Mouse (Mus musculus): Measurements from ENCODE around the gene Col11a2. TPM values are rescaled to one million over a fixed set of nuclear protein-coding genes. Genes with fewer than 3 reads are reported as not detected.

The Col11a2 gene
- total RNA-seq, 2 experiments from 2014 or later, result 1.1 to 2.2 TPM

DNA sequence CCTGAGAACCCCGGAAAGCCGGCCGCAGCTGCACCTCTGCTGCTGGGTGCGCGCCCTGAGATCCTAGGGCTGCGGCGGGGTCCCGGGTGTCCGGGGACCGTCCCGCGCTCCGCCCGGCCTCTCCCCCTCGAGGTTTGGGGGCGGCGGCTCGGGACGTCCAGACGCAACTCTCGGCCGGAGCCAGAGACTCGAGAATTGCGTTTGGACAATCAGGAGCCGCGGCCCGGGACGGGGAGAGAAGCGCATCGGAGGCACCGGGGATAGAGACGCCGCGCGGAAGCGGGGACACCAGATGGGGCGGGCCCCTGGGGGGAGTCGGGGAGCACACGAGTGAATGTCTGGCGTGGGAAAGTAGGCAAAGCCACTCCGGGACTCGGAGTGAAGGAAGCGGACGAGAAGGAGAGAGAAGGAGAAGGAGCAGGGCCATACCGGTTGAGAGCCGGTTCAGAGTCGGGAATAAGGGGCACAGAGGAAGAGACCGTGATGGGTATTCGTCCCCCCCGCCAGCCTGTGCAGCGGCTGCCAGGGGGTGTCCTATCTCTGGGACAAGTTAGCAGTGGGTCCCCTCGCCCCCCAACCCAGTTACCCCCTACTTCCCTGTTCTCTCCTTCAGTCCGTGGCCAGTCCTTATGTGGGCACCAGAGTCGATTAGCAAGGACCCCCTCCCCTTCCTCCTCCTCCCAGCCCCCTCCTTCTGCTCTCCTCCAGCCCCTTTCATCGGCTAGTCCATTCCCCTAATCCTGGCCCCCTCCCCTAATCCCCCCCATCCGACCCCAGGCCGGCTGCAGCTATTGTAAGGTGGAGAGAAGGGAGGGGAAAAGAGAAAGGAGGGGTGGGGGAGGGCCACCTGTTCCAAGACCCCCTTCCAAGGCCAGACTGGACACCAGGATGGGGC, 14.1 kb upstream of the Col11a2 start:
- intact Hi-C loops (cut with DNase I), result loop anchor here (5.0 kb wide), 1 partner anchor 92 kb away; the partner anchor contains the start of gene H2-DMa
- no peak for DNase-seq (ENCODE audit: low spot score)

DNA sequence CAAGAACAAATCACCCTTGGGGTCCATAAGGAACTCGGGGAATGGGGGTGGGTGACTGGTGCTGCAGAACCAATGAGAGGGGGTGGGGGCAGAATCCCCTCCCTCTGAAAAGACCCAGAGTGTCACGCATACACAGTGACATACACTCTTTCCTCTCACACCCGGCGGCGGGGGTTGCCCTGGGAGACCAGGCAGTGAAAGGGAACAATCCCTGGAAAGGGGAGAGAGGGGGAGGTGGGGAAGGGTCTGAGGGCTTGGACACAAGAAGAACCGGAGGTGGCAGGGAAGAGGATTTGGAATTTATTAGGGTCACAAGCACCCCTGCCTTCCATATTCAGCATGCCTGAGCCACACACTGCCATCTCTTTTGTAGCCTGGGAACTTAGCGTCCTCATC, 13.5 kb upstream of the Col11a2 start:
- no peak for DNase-seq (ENCODE audit: low spot score)
- intact Hi-C loops (cut with DNase I), result loop anchor here (5.0 kb wide), 1 partner anchor 92 kb away; the partner anchor contains the start of gene H2-DMa

DNA sequence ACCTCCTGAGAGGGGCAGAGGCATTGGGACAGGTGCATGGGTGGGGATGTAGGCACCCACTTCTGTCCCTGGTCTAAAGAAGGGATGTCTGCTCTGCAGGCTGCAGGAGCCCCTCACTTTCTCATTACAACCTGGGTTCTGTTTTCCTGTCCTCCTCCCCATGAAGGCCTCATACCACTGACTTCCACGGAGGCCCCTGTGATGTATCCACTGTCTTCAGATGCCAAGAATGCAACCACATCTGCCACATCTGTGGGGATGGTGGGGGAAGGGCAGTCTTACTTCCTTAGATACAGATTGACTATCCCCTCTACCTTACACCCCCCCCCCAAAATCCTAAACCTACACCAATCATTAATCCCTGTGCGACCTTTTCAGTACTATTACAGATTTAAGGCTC, 13.0 kb upstream of the Col11a2 start:
- no peak for DNase-seq (ENCODE audit: low spot score)

DNA sequence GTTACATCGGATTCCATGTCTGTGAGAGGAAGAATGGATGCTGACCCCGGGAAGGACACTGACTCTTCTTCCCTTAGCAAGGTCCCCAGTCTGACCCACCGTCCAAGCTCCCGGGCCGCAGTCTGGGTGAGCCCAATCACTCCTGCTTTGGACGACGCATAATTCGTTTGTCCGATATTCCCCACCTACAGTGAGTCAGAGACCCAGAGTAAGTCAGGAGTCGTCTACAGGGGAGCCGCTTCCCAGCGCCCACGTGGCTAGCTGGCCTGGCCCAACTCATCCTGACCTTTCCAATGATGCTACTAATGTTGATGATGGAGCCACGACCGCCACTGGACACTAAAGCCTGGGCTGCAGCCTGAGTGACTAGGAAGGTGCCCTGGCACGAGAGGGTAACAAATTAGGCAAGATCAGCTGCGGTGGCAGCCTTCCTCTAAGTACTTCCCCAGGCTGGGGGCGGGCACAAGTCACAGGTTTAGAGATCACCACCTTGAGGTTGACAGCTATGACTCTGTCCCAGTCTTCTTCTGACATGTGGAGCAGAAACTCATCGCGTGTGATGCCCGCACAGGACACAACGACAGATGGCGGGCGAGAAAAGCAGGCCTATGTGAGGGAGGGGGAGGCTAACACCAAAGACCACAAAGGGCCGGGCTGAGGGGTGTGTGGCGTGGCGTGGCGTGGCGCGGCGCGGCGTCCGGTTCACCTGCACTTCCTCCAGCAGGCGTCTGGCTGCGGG, 12.2 kb upstream of the Col11a2 start:
- no peak for DNase-seq (ENCODE audit: low spot score)
- intact Hi-C loops (cut with DNase I), result loop anchor here (5.0 kb wide), 1 partner anchor 90 kb away; the partner anchor contains the start of gene H2-DMa

More for the DNA sequence above, 13.0 kb upstream of the Col11a2 start:
- intact Hi-C loops (cut with DNase I), result loop anchor here (5.0 kb wide), 1 partner anchor 91 kb away; the partner anchor contains the start of gene H2-DMa

DNA sequence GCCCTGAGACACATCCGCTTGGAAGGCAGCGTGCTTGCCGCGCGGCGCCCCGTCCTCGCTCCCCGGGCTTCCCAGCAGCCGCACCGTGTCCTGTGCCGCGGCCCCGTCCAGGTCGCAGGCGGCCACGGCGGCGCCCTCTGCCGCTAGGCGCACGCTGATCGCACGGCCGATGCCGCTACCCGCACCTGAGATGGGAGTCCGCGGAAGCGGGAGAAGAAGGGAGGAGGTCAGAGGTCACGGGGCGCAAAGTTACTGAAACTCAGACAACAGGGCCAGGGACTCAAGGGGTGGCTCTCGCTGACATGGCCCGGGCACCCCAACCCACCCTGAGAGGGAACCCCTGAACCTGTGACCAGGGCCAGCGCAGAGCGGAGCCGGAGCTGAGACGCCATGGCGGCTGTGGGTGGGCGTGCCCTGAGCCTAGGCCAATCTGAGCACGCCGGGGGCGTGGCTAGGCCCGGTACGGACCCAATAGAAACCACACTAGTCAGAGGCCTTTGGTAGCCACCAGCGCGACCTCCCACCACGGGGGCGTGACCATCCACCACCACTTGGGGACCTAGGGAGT, 11.5 kb upstream of the Col11a2 start, which contains the start of gene H2-Ke6:
TSS of gene H2-Ke6 (minus strand) at position 405 of the 568 bp plus-strand sequence.
- intact Hi-C loops (cut with DNase I), result loop anchor here (5.0 kb wide), 1 partner anchor 90 kb away; the partner anchor contains the start of gene H2-DMa
- peak; percentile 88 for DNase-seq (ENCODE audit: low spot score)

DNA sequence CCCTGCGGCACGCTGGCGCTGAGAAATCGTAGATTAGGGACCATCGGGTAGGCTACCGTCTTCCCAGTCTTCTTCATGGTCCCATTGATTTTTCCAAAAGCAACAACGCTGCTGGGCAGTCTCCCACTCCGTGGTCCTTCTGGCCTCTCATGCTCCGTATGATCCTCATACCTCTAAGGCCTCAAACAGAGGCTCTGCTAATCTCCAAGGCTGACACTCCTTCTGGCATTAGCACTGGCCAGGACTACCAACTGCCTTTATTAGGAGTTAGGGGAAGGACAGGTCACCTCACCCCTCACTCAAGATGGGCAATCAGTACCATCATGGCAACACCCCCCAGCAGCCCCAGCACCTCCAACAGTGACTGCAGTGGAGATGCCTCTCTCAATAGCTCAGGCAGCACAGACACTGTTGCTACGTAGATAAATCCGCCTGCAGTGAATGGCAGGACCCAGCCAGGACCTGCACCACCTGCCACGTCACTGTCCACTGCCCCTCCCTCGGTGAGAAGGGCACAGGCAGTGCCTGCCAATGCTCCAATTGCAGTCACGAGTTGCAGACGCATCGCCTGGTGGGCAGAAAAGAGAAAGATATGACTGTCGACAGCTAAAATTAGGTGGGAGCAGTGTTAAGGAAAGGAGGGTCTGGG, 10.6 kb upstream of the Col11a2 start:
- no peak for DNase-seq (ENCODE audit: low spot score)
- intact Hi-C loops (cut with DNase I), result loop anchor here (5.0 kb wide), 1 partner anchor 89 kb away; the partner anchor contains the start of gene H2-DMa

DNA sequence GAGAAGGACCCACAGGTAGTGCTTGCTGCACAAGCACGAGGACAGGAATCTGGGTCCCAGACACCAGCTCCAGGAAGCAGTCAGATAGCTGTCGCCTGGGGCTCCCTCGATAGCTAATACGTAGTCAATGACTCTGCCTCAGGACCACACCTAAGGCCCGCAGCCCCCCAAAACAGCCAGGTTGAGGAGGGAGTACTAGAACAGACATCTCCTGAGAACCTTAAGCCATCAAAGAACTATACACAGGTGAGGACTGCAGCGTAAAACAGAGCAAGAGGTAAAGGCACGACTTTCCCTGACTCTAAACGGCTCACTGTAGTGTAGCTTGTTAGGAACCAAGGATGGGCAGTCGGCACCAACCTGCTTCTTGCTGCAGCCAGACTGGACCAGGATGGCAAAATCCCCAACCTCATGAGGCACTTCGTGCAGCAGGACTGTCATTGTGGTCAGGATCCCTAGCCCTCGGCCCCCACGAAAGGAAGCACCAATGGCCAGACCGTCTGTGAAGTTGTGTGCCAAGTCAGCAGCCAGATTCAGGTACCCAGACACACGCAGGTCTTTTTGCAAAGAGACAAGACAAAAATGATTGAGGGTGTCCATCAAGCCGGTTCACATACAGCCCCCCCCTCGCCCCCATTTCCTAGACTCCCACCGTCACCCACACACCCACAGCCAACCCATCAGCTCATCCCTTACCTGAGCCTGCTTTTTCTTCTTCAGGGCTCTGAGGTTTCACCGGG, 9.9 kb upstream of the Col11a2 start:
- intact Hi-C loops (cut with DNase I), result loop anchor here (5.0 kb wide), 1 partner anchor 88 kb away; the partner anchor contains the start of gene H2-DMa
- peak; percentile 0 for DNase-seq (ENCODE audit: low spot score)

DNA sequence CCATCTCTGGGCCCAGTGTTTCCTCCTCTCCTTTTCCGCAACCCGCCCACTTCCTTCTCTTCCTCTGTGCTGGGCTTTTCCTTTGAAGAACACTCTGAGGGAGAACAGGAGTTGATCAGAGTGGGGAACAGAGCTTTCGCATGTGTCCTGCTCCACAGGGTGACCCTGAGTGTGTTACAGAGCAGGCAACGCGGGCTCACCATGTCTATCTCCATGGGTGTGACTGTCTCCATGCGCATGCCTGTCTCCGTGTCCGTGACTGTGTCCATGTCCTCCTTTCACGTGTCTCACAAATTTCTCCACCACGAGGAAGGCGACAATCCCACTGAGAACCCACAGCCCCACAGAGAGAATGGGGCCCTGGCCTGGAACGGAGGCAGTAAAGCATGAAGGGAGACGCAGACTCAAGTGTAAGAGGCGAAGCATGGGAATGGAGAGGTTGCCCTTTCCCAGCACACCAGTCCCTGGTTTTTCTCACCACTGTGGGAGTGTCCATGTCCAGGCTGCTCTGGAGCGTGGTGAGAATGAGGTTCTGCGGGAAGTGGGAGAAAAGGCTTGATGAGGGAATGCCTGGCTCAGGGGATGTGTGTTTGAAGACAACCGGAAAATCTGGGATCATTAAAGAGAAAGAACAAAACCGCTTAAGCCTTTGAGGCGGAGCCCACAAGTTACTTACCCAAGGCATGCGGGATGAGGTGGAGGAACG, 9.2 kb upstream of the Col11a2 start:
- peak; percentile 0 for DNase-seq (ENCODE audit: low spot score)
- intact Hi-C loops (cut with DNase I), result loop anchor here (5.0 kb wide), 1 partner anchor 87 kb away; the partner anchor contains the start of gene H2-DMa

DNA sequence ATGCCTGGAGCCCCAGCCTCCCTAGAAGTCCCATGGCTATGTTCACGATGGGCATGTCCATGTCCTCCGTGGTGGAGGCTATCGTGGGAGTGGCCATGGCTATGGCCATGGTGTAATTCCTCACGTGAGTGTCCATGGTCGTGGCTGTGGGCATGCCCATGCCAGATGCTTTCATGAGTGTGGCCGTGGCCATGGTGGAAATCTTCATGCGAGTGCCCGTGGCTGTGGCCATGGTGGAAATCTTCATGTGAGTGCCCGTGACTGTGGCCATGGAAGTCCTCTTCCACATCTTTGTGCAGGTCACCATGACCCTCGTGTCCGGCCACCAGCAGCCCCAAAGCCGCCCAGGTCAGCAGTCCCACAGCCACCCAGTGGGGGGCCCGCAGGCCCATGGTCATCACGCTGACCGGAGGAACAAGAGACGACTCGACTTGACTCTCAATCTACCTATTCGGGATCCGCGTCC, 8.3 kb upstream of the Col11a2 start:
- intact Hi-C loops (cut with DNase I), result no loop called here
- DNase-seq (ENCODE audit: low spot score), result no peak

DNA sequence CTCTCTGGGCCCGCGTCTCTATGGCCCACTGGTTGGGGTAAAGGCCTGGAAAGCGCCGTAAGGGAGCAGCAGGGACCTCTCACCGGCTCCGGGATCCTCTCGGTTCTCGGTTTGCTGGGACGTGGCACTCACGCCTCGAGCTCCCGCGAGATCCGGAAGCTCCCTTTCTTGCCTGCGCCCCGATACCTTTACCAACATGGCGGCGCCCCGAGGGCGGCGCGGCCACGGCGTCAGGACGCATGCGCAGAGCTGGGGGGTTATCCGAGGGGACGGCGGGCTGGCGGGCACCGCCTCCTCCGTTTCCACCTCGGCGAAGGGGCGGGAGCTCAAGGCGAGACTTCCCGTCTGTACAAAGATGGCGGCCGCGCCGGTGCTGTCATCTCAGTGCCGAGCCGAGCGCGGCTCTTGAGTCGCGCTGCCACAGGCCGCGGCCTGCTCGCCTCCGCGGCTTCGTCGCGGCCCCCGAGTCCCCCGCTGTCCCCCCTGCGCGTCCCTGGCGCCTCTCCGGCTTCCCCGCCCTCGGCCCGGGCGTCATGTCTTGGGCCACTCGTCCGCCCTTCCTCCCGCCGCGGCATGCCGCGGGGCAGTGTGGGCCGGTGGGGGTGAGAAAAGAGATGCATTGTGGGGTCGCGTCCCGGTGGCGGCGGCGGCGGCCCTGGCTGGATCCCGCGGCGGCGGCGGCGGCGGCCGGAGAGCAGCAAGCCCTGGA, 7.6 kb upstream of the Col11a2 start, which contains the start of the genes Slc39a7 and Rxrb:
TSS of gene Slc39a7 (minus strand) at position 218 of the 709 bp plus-strand sequence.
TSS of gene Rxrb (plus strand) at position 348 of the 709 bp plus-strand sequence.
- peak; percentile 97 for DNase-seq (ENCODE audit: low spot score)
- intact Hi-C loops (cut with DNase I), result no loop called here

DNA sequence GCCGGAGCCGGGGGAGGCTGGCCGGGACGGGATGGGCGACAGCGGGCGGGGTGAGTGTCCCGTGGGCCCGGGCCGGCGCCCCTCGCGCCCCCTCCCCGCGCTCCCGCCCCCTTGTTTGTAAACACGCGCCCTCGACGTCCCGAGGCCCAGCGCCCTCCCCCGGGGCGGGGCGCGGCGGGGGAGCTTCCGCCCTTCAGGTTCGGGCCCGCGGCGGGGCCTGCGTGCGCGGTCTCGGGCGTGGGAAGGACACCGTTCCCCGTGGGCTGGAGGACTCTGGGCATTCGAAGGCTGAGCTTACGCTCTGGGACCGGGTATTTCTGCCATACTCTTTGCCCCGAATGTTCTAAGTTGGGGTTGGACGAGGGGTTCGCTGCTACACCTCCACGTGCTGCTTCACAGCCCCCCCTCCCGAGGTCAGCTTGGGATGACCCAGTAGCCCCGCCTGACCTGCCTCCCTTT, 7.0 kb upstream of the Col11a2 start:
- DNase-seq (ENCODE audit: low spot score), result peak; percentile 48
- intact Hi-C loops (cut with DNase I), result no loop called here

DNA sequence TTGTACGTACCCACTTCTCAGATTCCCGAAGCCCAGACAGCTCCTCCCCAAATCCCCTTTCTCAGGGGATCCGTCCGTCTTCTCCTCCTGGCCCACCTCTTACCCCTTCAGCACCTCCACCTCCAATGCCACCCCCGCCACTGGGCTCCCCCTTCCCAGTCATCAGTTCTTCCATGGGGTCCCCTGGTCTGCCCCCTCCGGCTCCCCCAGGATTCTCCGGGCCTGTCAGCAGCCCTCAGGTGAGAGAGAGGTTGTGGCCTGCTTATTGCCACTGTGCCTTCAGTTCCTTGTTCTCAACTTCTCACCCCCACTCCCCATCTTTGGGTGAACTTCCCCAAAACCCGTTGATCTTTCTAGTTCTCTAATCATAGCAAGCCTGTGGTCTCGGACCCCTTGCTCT, 6.4 kb upstream of the Col11a2 start:
- intact Hi-C loops (cut with DNase I), result no loop called here

DNA sequence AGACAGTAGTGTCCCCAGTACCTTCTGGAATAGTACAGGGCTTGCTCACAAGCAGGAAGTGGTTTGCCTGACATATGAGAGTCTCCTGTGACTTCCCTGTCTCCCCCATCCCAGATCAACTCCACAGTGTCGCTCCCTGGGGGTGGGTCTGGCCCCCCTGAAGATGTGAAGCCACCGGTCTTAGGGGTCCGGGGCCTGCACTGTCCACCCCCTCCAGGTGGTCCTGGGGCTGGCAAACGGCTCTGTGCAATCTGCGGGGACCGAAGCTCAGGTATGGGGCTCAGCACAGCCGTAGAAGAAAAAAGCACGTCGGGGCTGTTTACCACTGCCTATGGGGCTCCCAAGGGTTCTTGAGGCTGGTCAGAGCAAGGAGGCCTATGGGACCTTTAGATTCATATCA, 5.8 kb upstream of the Col11a2 start:
- intact Hi-C loops (cut with DNase I), result no loop called here

More for the DNA sequence above, 6.4 kb upstream of the Col11a2 start:
- no peak for DNase-seq (ENCODE audit: low spot score)

DNA sequence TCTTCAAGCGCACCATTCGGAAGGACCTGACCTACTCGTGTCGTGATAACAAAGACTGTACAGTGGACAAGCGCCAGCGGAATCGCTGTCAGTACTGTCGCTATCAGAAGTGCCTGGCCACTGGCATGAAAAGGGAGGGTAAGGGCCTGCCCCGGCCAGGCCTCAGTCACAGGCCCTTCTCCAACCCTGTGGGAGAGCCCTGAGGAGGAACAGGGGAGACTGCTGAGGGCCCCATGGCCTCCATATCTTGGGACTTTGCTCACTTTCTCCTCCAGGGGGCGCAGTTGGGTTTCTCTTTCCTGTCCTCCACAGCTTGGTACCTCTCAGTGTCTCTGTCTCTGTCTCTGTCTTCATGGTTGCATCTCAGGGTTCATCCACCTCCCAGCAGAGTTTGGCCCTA, 5.2 kb upstream of the Col11a2 start:
- intact Hi-C loops (cut with DNase I), result no loop called here
- no peak for DNase-seq (ENCODE audit: low spot score)

More for the DNA sequence above, 5.8 kb upstream of the Col11a2 start:
- no peak for DNase-seq (ENCODE audit: low spot score)

DNA sequence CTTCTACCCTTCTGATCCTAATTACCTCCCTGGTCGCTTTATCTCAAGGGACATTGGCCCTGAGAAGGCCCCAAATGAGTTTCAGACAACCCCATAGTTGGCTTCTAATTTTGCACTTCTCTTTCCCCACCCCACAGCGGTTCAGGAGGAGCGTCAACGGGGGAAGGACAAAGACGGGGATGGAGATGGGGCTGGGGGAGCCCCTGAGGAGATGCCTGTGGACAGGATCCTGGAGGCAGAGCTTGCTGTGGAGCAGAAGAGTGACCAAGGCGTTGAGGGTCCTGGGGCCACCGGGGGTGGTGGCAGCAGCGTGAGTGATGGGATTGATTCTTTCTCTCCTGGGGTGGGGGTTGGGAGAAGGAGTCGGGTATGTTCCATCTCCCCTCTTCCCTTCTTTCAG, 3.7 kb upstream of the Col11a2 start:
- intact Hi-C loops (cut with DNase I), result no loop called here
- DNase-seq (ENCODE audit: low spot score), result no peak

DNA sequence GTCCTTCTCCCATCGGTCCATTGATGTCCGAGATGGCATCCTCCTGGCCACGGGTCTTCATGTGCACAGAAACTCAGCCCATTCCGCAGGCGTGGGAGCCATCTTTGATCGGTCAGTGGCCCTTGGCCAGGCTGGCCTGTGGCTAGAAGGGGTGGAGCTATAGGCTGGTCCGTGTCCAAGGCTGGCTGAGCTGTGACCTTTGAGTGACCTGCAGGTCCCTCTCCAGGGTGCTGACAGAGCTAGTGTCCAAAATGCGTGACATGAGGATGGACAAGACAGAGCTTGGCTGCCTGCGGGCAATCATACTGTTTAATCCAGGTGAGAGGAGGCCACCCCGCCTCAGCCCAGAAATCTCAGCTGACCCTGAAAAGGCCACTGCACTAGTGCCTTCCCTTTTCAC, 2.6 kb upstream of the Col11a2 start:
- DNase-seq (ENCODE audit: low spot score), result no peak

DNA sequence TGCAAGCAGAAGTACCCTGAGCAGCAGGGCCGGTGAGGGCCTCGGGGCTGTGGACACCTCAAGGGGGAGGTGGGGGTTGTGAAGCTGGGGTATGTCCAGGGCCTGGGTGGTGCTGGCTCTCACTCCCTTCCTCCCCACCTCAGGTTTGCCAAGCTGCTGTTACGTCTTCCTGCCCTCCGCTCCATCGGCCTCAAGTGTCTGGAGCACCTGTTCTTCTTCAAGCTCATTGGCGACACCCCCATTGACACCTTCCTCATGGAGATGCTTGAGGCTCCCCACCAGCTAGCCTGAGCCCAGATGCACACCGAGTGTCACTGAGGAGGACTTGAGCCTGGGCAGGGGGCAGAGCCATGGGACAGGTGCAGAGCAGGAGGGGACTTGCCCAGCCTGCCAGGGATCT, 2.0 kb upstream of the Col11a2 start:
- no peak for DNase-seq (ENCODE audit: low spot score)

More for the DNA sequence above, 2.6 kb upstream of the Col11a2 start:
- intact Hi-C loops (cut with DNase I), result no loop called here

More for the DNA sequence above, 2.0 kb upstream of the Col11a2 start:
- intact Hi-C loops (cut with DNase I), result no loop called here

Measured in heart, postnatal 25 days (tissue).